Mouse (Mus musculus): Measurements from ENCODE around the gene Fbxo41. TPM values are rescaled to one million over a fixed set of nuclear protein-coding genes. Genes with fewer than 3 reads are reported as not detected.
"Not testable (repeated sequence)": the region's sequence is repeated elsewhere in the genome, so short reads cannot be mapped to it uniquely, and the experiment has no call there.

Gene Fbxo41
- polyA plus RNA-seq, 1 experiment, result not detected

DNA sequence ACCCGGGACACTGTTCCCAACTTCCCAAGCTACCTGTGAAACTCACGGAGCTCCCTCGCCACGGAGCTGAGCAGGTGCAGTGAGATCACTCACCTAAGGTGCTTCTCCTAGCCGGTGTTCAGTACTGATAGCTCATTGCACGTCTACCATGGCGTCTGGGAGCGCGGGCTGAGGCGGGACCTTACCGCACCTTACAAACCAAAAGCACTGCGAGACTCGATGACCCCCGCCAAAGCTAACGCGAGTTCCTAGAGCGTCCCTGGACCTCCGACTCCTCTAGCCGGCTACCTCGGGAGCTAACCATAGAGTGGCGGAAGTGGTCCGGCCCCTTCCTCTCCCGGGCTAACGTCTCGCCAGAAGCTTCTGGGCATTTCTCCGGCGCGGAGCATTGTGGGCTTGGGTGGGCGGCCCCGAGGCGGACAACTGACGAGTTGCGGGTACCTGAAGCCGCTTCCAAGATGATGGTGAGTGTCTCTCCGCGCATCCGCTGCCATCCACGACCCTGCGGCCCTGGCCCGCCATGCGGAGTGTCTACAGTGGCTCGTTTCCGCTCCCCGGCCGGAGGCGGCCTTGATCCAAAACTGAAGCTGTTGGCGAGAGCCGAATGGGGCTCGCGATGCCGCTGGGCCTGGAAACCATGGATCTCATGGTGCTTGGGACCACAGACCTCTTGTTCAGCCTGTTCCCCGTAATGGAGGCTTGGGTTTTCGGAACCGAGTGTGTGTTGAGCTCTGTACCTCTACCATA is 51.0 kb downstream of the Fbxo41 start, which contains the start of gene Pradc1:
Gene Pradc1 (minus strand): TSS at position 307 of the 747 bp plus-strand sequence.
- TF ChIP-seq GATA1 (IDR thresholded peaks at IDR 0.05; ENCODE audit: borderline replicate concordance, low read length) (no peak), FLI1 (IDR thresholded peaks at IDR 0.05; ENCODE audit: low read length) (no peak; the same call in 1 of the 2 replicates)
- peak within 1 kb of the TSS; percentile 100 for H3K4me3 ChIP-seq (replicated peaks)
- H3K4me1 ChIP-seq, result peaks cover 57% of the 10 kb centered on the region
- peaks cover 31% of the 10 kb centered on the region for H3K36me3 ChIP-seq (replicated peaks; ENCODE audit: low read length)
- no peaks in the 10 kb centered on the region for H3K9me3 ChIP-seq
- H3K27me3 ChIP-seq (replicated peaks), result no peaks in the 10 kb centered on the region

DNA sequence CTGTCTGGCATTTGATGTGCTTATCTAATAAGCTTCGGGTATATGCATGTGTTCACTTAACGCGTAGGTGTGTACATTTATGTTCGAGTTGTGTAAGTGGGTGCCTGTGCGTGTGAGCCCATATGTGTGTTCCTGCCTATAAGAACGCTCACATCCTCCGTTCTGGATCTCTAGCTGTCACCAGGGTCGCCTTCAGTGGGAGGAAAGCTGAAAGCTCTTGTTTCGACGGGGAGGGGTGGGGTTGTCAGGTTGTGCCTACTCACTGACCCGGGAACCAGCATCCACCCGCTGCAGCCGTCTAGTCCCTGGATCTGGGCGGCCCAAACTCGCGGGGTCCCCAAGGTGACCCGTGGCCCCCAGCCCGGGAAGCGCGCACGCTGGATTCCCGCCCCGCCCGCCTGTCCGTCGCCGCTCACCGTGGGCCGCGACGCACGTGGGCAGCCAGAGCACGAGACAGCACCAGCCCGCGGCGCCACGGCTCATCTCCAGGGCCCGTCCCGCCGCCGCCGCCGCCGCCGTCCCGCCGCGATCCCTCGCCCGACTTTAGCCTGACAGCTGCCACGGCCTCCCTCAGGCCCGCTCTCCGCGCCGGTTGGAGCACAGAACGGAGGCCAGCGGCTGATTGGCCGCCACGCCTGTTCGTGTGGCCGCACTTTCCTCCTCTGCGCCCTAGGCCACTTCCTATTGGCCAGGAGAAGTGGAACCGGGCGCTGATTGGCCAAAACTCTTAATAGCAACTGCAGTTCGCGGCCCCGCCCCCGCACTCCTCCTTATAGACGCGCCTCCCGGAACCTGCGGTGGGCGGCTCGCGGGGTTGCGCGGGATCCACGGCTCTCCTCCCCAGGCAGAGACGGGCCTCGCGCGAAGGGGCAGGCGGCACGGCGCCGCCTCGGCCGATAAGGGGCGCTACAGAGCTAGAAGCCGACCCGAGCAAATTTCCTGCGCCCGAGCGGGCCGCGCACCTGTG is 51.8 kb downstream of the Fbxo41 start, which contains the start of gene Cct7:
Gene Cct7 (plus strand): TSS at position 818 of the 967 bp plus-strand sequence.
- peaks cover 49% of the 10 kb centered on the region for H3K4me1 ChIP-seq
- no peaks in the 10 kb centered on the region for H3K27me3 ChIP-seq (replicated peaks)
- TF ChIP-seq GATA1 (IDR thresholded peaks at IDR 0.05; ENCODE audit: borderline replicate concordance, low read length) (no peak), FLI1 (IDR thresholded peaks at IDR 0.05; ENCODE audit: low read length) (no peak; the same call in 1 of the 2 replicates)
- no peaks in the 10 kb centered on the region for H3K9me3 ChIP-seq
- peaks cover 32% of the 10 kb centered on the region for H3K36me3 ChIP-seq (replicated peaks; ENCODE audit: low read length)
- H3K4me3 ChIP-seq (replicated peaks), result peak within 1 kb of the TSS; percentile 100

DNA sequence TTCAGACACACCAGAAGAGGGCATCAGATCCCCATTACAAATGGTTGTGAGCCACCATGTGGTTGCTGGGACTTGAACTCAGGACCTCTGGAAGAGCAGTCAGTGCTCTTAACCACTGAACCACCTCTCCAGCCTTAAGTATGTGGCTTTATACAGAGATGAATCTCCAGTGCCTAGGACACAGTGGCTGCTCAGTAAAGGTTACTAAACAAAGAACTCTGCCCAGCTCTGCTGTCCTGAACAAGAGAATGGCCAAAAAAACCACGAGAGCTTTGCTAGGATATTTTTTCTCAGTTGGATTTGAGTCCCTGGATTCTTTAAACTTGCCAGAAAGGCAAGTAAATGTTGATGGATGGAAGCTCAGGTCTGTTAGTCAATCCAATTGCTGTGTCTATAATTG is 52.7 kb downstream of the Fbxo41 start:
- H3K4me3 ChIP-seq (replicated peaks), result peak overlapping the region; percentile 100
- not testable (repeated sequence) for H3K9me3 ChIP-seq; H3K27me3 ChIP-seq (replicated peaks)
- H3K36me3 ChIP-seq (replicated peaks; ENCODE audit: low read length), result peaks cover 38% of the 10 kb centered on the region
- H3K4me1 ChIP-seq, result peaks cover 43% of the 10 kb centered on the region

DNA sequence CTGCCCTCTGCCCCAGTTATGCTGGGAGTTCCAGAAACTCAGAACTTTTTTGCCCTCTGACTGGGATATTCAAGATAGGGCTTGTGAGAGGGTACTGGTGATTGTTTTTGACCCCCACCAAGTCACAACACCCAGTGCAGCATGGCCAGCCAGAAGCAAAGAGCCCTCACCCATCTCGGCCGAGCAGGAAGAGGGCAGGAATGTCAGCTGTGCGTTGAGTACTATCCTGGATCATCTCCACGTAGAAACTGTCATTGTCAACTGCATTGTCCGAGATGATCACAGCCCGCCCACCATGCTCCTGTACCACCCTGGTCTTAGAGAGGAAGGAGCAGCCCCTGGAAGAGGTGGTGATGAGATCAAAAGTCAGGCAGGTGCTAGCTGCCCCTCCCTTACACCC is 55.4 kb downstream of the Fbxo41 start:
- Histone ChIP-seq H3K27me3 (replicated peaks) (no peaks in the 10 kb centered on the region), H3K4me3 (replicated peaks) (no peak overlapping the region), H3K9me3 (no peaks in the 10 kb centered on the region), H3K36me3 (replicated peaks; ENCODE audit: low read length) (peaks cover 56% of the 10 kb centered on the region), H3K4me1 (peaks cover 39% of the 10 kb centered on the region)
- no peak for TF ChIP-seq GATA1 (IDR thresholded peaks at IDR 0.05; ENCODE audit: borderline replicate concordance, low read length)
- no peak for TF ChIP-seq FLI1 (IDR thresholded peaks at IDR 0.05; ENCODE audit: low read length)

DNA sequence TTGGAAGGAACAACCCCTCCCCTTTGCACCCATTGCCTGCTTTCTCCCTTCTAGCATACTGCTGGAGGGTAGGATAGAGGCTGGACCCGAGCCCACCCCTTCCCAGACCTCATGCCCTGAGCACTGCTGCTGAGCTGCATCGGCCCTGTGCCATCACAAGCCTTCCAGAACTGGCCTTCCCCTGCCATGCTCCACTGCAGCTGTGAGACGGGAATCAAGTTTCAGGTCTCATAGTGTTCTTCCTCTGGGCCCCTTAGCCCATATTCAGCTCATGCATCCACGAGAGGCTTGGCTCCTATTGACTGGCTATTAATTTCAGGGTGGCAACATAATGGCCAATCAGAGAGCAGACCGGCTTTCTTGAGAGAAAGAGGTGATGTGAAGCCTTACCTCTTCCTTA is 57.5 kb downstream of the Fbxo41 start:
- Histone ChIP-seq H3K27me3 (replicated peaks) (no peaks in the 10 kb centered on the region), H3K4me3 (replicated peaks) (no peak overlapping the region), H3K9me3 (no peaks in the 10 kb centered on the region), H3K36me3 (replicated peaks; ENCODE audit: low read length) (peaks cover 76% of the 10 kb centered on the region), H3K4me1 (peaks cover 31% of the 10 kb centered on the region)
- TF ChIP-seq FLI1 (IDR thresholded peaks at IDR 0.05; ENCODE audit: low read length) (no peak), GATA1 (IDR thresholded peaks at IDR 0.05; ENCODE audit: borderline replicate concordance, low read length) (no peak)

DNA sequence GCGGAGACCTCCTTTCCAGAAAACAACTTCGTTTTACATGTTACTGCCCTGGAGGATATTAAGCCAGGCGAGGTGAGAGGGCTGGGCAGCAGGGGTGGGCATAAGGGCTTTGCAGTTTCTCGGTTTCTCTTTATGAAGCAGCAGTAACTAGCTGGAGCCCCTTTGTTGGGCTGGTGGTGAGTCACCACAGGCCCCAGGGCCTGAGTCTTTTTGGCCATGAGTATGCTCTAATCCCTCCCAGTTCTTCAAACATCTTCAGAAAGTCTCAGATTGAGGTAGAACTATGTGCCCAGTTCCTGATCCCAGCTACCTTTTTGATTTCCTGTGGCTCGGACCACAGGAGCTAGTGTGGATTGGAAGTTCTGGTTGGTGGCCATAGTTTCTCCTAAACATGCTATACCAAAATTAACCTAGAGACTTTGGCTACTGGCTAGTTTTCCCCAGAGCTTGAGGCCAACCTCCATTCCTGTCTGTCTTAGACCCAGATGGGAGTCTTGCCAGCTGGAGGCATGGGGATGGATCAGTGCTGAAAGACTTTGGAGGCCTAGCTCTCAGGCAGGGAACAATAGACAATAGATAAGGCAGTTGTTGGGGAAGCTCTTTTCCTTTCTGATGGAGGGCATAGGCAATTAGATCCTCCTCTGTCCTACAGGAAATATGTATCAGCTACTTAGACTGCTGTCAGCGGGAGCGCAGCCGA is 58.4 kb downstream of the Fbxo41 start:
- H3K4me3 ChIP-seq (replicated peaks), result no peak overlapping the region
- H3K27me3 ChIP-seq (replicated peaks), result no peaks in the 10 kb centered on the region
- H3K4me1 ChIP-seq, result peaks cover 31% of the 10 kb centered on the region
- no peaks in the 10 kb centered on the region for H3K9me3 ChIP-seq
- no peak for TF ChIP-seq FLI1 (IDR thresholded peaks at IDR 0.05; ENCODE audit: low read length)
- no peak for TF ChIP-seq GATA1 (IDR thresholded peaks at IDR 0.05; ENCODE audit: borderline replicate concordance, low read length)
- H3K36me3 ChIP-seq (replicated peaks; ENCODE audit: low read length), result peaks cover 85% of the 10 kb centered on the region

DNA sequence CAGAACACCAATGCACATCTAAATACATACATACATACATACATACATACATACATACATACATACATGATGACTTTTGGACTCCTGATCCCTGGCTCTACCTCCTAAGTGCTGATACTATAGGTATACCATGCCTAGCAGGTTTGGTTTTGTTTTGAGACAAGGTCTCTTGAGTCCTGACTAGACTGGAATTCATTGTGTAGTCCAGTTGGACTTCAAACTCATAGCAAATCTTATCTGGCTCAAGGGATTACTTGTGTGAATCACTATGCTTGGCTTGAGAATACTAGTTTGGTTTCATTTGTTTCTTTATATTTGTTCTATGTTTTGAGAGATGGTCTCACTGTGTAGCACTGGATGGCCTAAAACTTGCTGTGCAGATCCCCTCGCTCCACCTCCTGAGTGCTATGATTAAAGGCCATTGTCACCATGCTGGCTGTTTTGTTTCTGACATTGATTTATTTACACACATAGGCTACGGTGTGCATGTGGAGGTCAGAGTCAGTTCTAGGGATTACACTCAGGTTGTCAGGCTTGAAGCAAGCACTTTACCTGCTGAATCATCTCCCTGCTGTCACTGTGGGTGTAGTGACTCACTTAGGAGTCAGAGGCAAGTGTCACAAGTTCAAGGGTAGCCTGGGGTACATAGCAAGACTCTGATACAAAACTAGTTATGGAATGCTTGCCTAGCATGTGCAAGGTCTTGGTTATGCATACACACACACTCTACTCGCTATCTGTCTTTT is 59.1 kb downstream of the Fbxo41 start:
- H3K4me1 ChIP-seq, result peaks cover 31% of the 10 kb centered on the region
- H3K4me3 ChIP-seq (replicated peaks), result no peak overlapping the region
- H3K36me3 ChIP-seq (replicated peaks; ENCODE audit: low read length), result peaks cover 90% of the 10 kb centered on the region
- TF ChIP-seq FLI1 (IDR thresholded peaks at IDR 0.05; ENCODE audit: low read length) (no peak), GATA1 (IDR thresholded peaks at IDR 0.05; ENCODE audit: borderline replicate concordance, low read length) (no peak)
- H3K9me3 ChIP-seq, result 0 out of 2 replicates have a peak, but pooled peaks cover 6% of the 10 kb centered on the region
- H3K27me3 ChIP-seq (replicated peaks), result peaks cover 1% of the 10 kb centered on the region

DNA sequence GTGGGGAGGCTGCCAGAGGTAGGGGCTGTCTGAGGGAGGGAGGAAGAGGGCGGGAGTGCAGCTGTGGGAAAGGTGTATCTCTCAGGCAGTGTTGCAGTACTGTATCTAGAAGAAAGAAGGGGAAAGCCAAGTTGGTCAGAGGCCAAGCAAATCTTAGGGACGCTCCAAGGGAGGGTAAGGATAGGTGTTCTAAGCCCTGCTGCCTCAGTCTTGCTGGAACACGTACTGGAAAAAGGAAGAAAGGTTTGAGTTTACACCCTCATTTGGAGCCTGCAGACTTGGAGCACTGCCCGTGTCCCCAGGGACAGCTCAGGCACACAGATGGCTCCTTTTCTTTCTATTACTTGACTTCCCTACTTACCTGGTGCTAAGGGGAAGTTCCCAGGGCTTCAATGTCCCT is 61.7 kb downstream of the Fbxo41 start:
- Histone ChIP-seq H3K4me1 (peaks cover 38% of the 10 kb centered on the region), H3K36me3 (replicated peaks; ENCODE audit: low read length) (peaks cover 73% of the 10 kb centered on the region), H3K27me3 (replicated peaks) (peaks cover 6% of the 10 kb centered on the region), H3K4me3 (replicated peaks) (no peak overlapping the region), H3K9me3 (0 out of 2 replicates have a peak, but pooled peaks cover 8% of the 10 kb centered on the region)
- TF ChIP-seq GATA1 (IDR thresholded peaks at IDR 0.05; ENCODE audit: borderline replicate concordance, low read length) (no peak), FLI1 (IDR thresholded peaks at IDR 0.05; ENCODE audit: low read length) (no peak)

DNA sequence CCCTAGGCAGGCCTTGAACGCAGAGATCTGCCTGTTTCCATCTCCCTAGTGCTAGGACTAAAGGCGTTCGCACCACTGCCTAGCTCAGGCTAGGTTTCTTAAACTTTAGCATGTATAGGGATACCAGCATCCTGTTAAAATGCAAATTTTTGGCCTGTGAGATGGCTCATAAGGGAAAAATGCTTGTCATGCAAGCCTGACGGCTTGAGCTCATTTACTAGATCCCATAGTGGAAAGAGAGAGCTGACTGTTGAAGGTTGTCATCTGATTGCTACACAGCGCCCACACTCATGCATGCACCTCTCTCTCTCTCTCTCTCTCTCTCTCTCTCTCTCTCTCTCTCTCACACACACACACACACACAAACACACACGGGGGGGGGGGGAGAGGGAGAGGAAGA is 66.2 kb downstream of the Fbxo41 start:
- peaks cover 38% of the 10 kb centered on the region for H3K4me1 ChIP-seq
- 0 out of 2 replicates have a peak, but pooled peaks cover 8% of the 10 kb centered on the region for H3K9me3 ChIP-seq
- H3K36me3 ChIP-seq (replicated peaks; ENCODE audit: low read length), result peaks cover 38% of the 10 kb centered on the region
- H3K27me3 ChIP-seq (replicated peaks), result peaks cover 6% of the 10 kb centered on the region
- no peak overlapping the region for H3K4me3 ChIP-seq (replicated peaks)
- TF ChIP-seq FLI1 (IDR thresholded peaks at IDR 0.05; ENCODE audit: low read length) (no peak), GATA1 (IDR thresholded peaks at IDR 0.05; ENCODE audit: borderline replicate concordance, low read length) (no peak)

Data from megakaryocyte, embryonic 14.5 days (primary cell).